Mouse (Mus musculus) bone marrow, adult 2 months (tissue): ENCODE results near the gene Cuzd1. TPM values are rescaled to one million over a fixed set of nuclear protein-coding genes. Genes with fewer than 3 reads are reported as not detected.

Experiments
- H3K27ac ChIP-seq: fragments of 200-500 bp; 2 replicates; pipeline ENCODE4 v1.5.1; 2012; ENCODE audit warnings: low read depth, mild to moderate bottlenecking, control low read depth, inconsistent platforms, low read length; ENCODE audit not compliant: control insufficient read depth, poor library complexity, insufficient read depth
- H3K4me1 ChIP-seq: fragments of 200-500 bp; 2 replicates; pipeline ENCODE4 v1.6.1; 2011; ENCODE audit warnings: low read length; ENCODE audit not compliant: control insufficient read depth, insufficient read depth
- H3K4me3 ChIP-seq: fragments of 200-500 bp; replicated peaks from 2 replicates; pipeline ENCODE3; 2011; ENCODE audit warnings: mild to moderate bottlenecking, low read depth, low read length, control low read depth; ENCODE audit not compliant: control insufficient read depth
- CTCF ChIP-seq: fragments of 200-500 bp; IDR thresholded peaks from 2 replicates; pipeline ENCODE4 v1.5.1; 2011; ENCODE audit warnings: low read length, control low read depth; ENCODE audit not compliant: control insufficient read depth, insufficient read depth
- POLR2A ChIP-seq: fragments of 200-500 bp; IDR thresholded peaks from 2 replicates; pipeline ENCODE4 v1.6.1; 2011; ENCODE audit warnings: low read depth, mild to moderate bottlenecking, control low read depth, low read length, borderline replicate concordance; ENCODE audit not compliant: control insufficient read depth
- WGBS: fragments of 180-500 bp; shearing (Covaris S2); methylation state at CpG from one replicate; pipeline ENCODE4 v1.1.7; 2018; 5-methylcytosine and 5-hydroxymethylcytosine counted together
- polyA plus RNA-seq: library from polyadenylated mRNA; stranded (reverse); fragments of >200 nt; gene quantifications from 2 replicates; pipeline ENCODE4 v1.2.4, GENCODE M21; 2011; ENCODE audit warnings: low replicate concordance; ENCODE audit not compliant: missing spikeins, insufficient read depth, insufficient read length

Cuzd1 gene
- polyA plus RNA-seq, 1 experiment, result not detected

- no peaks in the 10 kb centered on the region for H3K4me1 ChIP-seq
- 78% methylated on average over 7 of the region's 7 CpGs for WGBS
- TF ChIP-seq POLR2A (no peak), CTCF (no peak)
- H3K27ac ChIP-seq, result no peak overlapping the region
- H3K4me3 ChIP-seq, result no peak overlapping the region
These were observed 23.9 kb upstream of the Cuzd1 start for GRCm38 (mm10) chr7:131345856-131346541.

GRCm38 (mm10) chr7:131337502-131338068 lies 15.5 kb upstream of the Cuzd1 start:
- TF ChIP-seq POLR2A, result no peak
- no peak for TF ChIP-seq CTCF
- 81% methylated on average over 8 of the region's 8 CpGs for WGBS

GRCm38 (mm10) chr7:131333564-131333963 lies 11.5 kb upstream of the Cuzd1 start, which contains the start of gene Fam24a:
TSS of gene Fam24a (plus strand) at chr7:131333864.
- Histone ChIP-seq H3K4me3 (no peak within 1 kb of the TSS), H3K27ac (no peak within 1 kb of the TSS), H3K4me1 (no peaks in the 10 kb centered on the region)
- TF ChIP-seq CTCF (no peak), POLR2A (no peak)
- WGBS, result 45% methylated on average over 1 of the region's 1 CpGs

More at GRCm38 (mm10) chr7:131337502-131338068, 15.5 kb upstream of the Cuzd1 start:
- H3K27ac ChIP-seq, result no peak overlapping the region
- no peak overlapping the region for H3K4me3 ChIP-seq
- H3K4me1 ChIP-seq, result no peaks in the 10 kb centered on the region

GRCm38 (mm10) chr7:131331688-131332087 lies 9.6 kb upstream of the Cuzd1 start:
- Histone ChIP-seq H3K27ac (no peak overlapping the region), H3K4me3 (no peak overlapping the region), H3K4me1 (no peaks in the 10 kb centered on the region)
- TF ChIP-seq POLR2A, result no peak
- no peak for TF ChIP-seq CTCF
- 59% methylated on average over 2 of the region's 2 CpGs for WGBS

GRCm38 (mm10) chr7:131329416-131329815 lies 7.3 kb upstream of the Cuzd1 start, which contains the start of gene Fam24b:
TSS of gene Fam24b (minus strand) at chr7:131329516.
- H3K27ac ChIP-seq, result no peak within 1 kb of the TSS
- WGBS, result 81% methylated on average over 5 of the region's 5 CpGs
- no peak for TF ChIP-seq CTCF
- no peak for TF ChIP-seq POLR2A
- H3K4me1 ChIP-seq, result no peaks in the 10 kb centered on the region
- H3K4me3 ChIP-seq, result no peak within 1 kb of the TSS

- WGBS, result 84% methylated on average over 5 of the region's 5 CpGs
- no peak overlapping the region for H3K27ac ChIP-seq
- no peaks in the 10 kb centered on the region for H3K4me1 ChIP-seq
- no peak for TF ChIP-seq POLR2A
- no peak for TF ChIP-seq CTCF
- H3K4me3 ChIP-seq, result no peak overlapping the region
These were observed 5.0 kb upstream of the Cuzd1 start for GRCm38 (mm10) chr7:131327054-131327453.

GRCm38 (mm10) chr7:131318340-131318739 lies 3.8 kb downstream of the Cuzd1 start:
- no peak for TF ChIP-seq CTCF
- TF ChIP-seq POLR2A, result no peak
- Histone ChIP-seq H3K4me1 (no peaks in the 10 kb centered on the region), H3K27ac (no peak overlapping the region), H3K4me3 (no peak overlapping the region)
- 85% methylated on average over 5 of the region's 7 CpGs for WGBS

- Histone ChIP-seq H3K27ac (no peak overlapping the region), H3K4me3 (no peak overlapping the region), H3K4me1 (no peaks in the 10 kb centered on the region)
- TF ChIP-seq POLR2A (no peak), CTCF (no peak)
- WGBS, result 69% methylated on average over 12 of the region's 12 CpGs
These were observed 4.5 kb downstream of the Cuzd1 start for GRCm38 (mm10) chr7:131317587-131317986.

- Histone ChIP-seq H3K4me1 (no peaks in the 10 kb centered on the region), H3K27ac (no peak overlapping the region), H3K4me3 (no peak overlapping the region)
- TF ChIP-seq CTCF (no peak), POLR2A (no peak)
- 75% methylated on average over 7 of the region's 7 CpGs for WGBS
These were observed 7.6 kb downstream of the Cuzd1 start for GRCm38 (mm10) chr7:131314493-131314892.
